Mouse (Mus musculus) liver, postnatal 0 days (tissue): ENCODE results near the gene Psg17.
"Not testable (repeated sequence)": the region's sequence is repeated elsewhere in the genome, so short reads cannot be mapped to it uniquely, and the experiment has no call there.

Experiments
- CTCF ChIP-seq: sonication (generic); IDR thresholded peaks from 2 replicates; pipeline ENCODE4 v1.5.1; 2016; ENCODE audit warnings: antibody characterized with exemption, low read depth
- EP300 ChIP-seq: IDR thresholded peaks from 2 replicates; pipeline ENCODE4 v1.6.1; 2016; ENCODE audit warnings: antibody characterized with exemption, low read depth, mild to moderate bottlenecking

- not testable (repeated sequence) for TF ChIP-seq CTCF, EP300
These were observed 30.7 kb downstream of the Psg17 start for GRCm38 (mm10) chr7:18790671-18791070.
